Mouse (Mus musculus) MEL (cell line): ENCODE measurements around the gene Cachd1. TPM values are rescaled to one million over a fixed set of nuclear protein-coding genes. Genes with fewer than 3 reads are reported as not detected.

Experiments used
- DNase-seq: peaks from one replicate; pipeline ENCODE4 v3.0.0; 2011; ENCODE audit warnings: low read depth, low spot score
- H3K27ac ChIP-seq: 2 replicates; pipeline ENCODE4 v1.5.1; 2012; ENCODE audit warnings: low read depth, mild to moderate bottlenecking, control low read depth, low read length, moderate library complexity; ENCODE audit not compliant: control insufficient read depth
- H3K27me3 ChIP-seq, 2 experiments: fragments of 150-350 bp in 1 of 2; sonication (generic) in 1 of 2; 2 replicates each; pipeline ENCODE4 v1.6.1; 2012; ENCODE audit warnings: low read length in 2 of 2, mild to moderate bottlenecking in 2 of 2, improper control_type of control experiment in 1 of 2, moderate library complexity in 1 of 2; ENCODE audit not compliant: insufficient read depth in 2 of 2, control insufficient read depth in 1 of 2
- H3K36me3 ChIP-seq, 2 experiments: 2 replicates each; pipeline ENCODE4 v1.6.1; 2012 to 2014; ENCODE audit warnings: low read length in 2 of 2, improper control_type of control experiment in 1 of 2, inconsistent platforms in 1 of 2, mild to moderate bottlenecking in 1 of 2; ENCODE audit not compliant: insufficient read depth in 2 of 2, control insufficient read depth in 1 of 2
- H3K4me1 ChIP-seq, 2 experiments: fragments of 150-350 bp in 1 of 2; sonication (generic) in 1 of 2; 2 replicates each; pipeline ENCODE4 v1.6.1; 2012; ENCODE audit warnings: low read length in 2 of 2, improper control_type of control experiment in 1 of 2, mild to moderate bottlenecking in 1 of 2; ENCODE audit not compliant: insufficient read depth in 2 of 2, control insufficient read depth in 1 of 2
- H3K4me3 ChIP-seq, 2 experiments: fragments of 150-350 bp in 1 of 2; sonication (generic) in 1 of 2; 2 replicates each; pipeline ENCODE4 v1.5.1; 2012; ENCODE audit warnings: low read depth in 2 of 2, low read length in 2 of 2, mild to moderate bottlenecking in 2 of 2, moderate library complexity in 2 of 2, control low read depth in 1 of 2, improper control_type of control experiment in 1 of 2; ENCODE audit not compliant: control insufficient read depth in 1 of 2, insufficient read depth in 1 of 2
- H3K79me2 ChIP-seq: 2 replicates; pipeline ENCODE4 v1.6.1; 2012; ENCODE audit warnings: mild to moderate bottlenecking, low read length, moderate library complexity; ENCODE audit not compliant: control insufficient read depth, poor library complexity, insufficient read depth
- H3K9ac ChIP-seq: 2 replicates; pipeline ENCODE4 v1.6.1; 2012; ENCODE audit warnings: low read depth, mild to moderate bottlenecking, control low read depth, low read length, moderate library complexity; ENCODE audit not compliant: control insufficient read depth, poor library complexity, severe bottlenecking
- H3K9me3 ChIP-seq: fragments of 150-350 bp; sonication (generic); replicated peaks from 2 replicates; pipeline ENCODE4 v1.6.1; 2012; ENCODE audit warnings: mild to moderate bottlenecking, low read length, improper control_type of control experiment, moderate library complexity; ENCODE audit not compliant: insufficient read depth
- BHLHE40 ChIP-seq: IDR thresholded peaks from 2 replicates; pipeline ENCODE4 v1.6.1; 2012; ENCODE audit warnings: low read depth, mild to moderate bottlenecking, inconsistent platforms, low read length, improper control_type of control experiment, borderline replicate concordance
- CHD2 ChIP-seq: IDR thresholded peaks from 2 replicates; pipeline ENCODE4 v1.6.1; 2011; ENCODE audit warnings: low read length, improper control_type of control experiment
- E2F4 ChIP-seq: IDR thresholded peaks from 2 replicates; pipeline ENCODE4 v1.6.1; 2011; ENCODE audit warnings: low read depth, low read length, improper control_type of control experiment, borderline replicate concordance
- ELF1 ChIP-seq: IDR thresholded peaks from 2 replicates; pipeline ENCODE4 v1.6.1; 2014; ENCODE audit warnings: low read depth, mild to moderate bottlenecking, inconsistent platforms, low read length, improper control_type of control experiment, moderate library complexity
- EP300 ChIP-seq, 2 experiments: IDR thresholded peaks; 2 replicates each; pipeline ENCODE4 v1.6.1; 2011; ENCODE audit warnings: improper control_type of control experiment in 2 of 2, low read length in 2 of 2, low read depth in 1 of 2, mild to moderate bottlenecking in 1 of 2
- GABPA ChIP-seq: IDR thresholded peaks from 2 replicates; pipeline ENCODE4 v1.6.1; 2012; ENCODE audit warnings: low read depth, mild to moderate bottlenecking, inconsistent platforms, low read length, improper control_type of control experiment, moderate library complexity
- GATA1 ChIP-seq: IDR thresholded peaks from 2 replicates; pipeline ENCODE4 v1.6.1; 2011; ENCODE audit warnings: low read depth, low read length, improper control_type of control experiment
- HCFC1 ChIP-seq: IDR thresholded peaks from 2 replicates; pipeline ENCODE4 v1.6.1; 2012; ENCODE audit warnings: low read depth, mild to moderate bottlenecking, inconsistent platforms, low read length, improper control_type of control experiment, moderate library complexity
- MAFK ChIP-seq: IDR thresholded peaks from 2 replicates; pipeline ENCODE4 v1.6.1; 2011; ENCODE audit warnings: low read depth, mild to moderate bottlenecking, low read length, improper control_type of control experiment, borderline replicate concordance
- MXI1 ChIP-seq: IDR thresholded peaks from 2 replicates; pipeline ENCODE4 v1.6.1; 2011; ENCODE audit warnings: mild to moderate bottlenecking, low read depth, low read length, improper control_type of control experiment
- NELFE ChIP-seq: IDR thresholded peaks from 2 replicates; pipeline ENCODE4 v1.6.1; 2011; ENCODE audit warnings: low read depth, low read length, improper control_type of control experiment
- NRF1 ChIP-seq: IDR thresholded peaks from 2 replicates; pipeline ENCODE4 v1.6.1; 2014; ENCODE audit warnings: low read depth, mild to moderate bottlenecking, inconsistent platforms, low read length, improper control_type of control experiment, moderate library complexity; ENCODE audit not compliant: poor library complexity, insufficient read depth, severe bottlenecking
- SMC3 ChIP-seq: IDR thresholded peaks from 2 replicates; pipeline ENCODE4 v1.6.1; 2011; ENCODE audit warnings: low read depth, low read length, improper control_type of control experiment
- TAL1 ChIP-seq: IDR thresholded peaks from 2 replicates; pipeline ENCODE4 v1.6.1; 2012; ENCODE audit warnings: mild to moderate bottlenecking, inconsistent platforms, low read length, moderate library complexity, mixed read lengths
- TBP ChIP-seq: IDR thresholded peaks from 2 replicates; pipeline ENCODE4 v1.8.0; 2011; ENCODE audit warnings: low read depth, low read length, improper control_type of control experiment
- TCF12 ChIP-seq: IDR thresholded peaks from 2 replicates; pipeline ENCODE4 v1.6.1; 2014; ENCODE audit warnings: low read depth, mild to moderate bottlenecking, inconsistent platforms, low read length, improper control_type of control experiment, moderate library complexity
- ZMIZ1 ChIP-seq: IDR thresholded peaks from 2 replicates; pipeline ENCODE4 v1.6.1; 2012; ENCODE audit warnings: low read depth, mild to moderate bottlenecking, inconsistent platforms, low read length, improper control_type of control experiment, moderate library complexity
- ZNF384 ChIP-seq: IDR thresholded peaks from 2 replicates; pipeline ENCODE4 v1.6.1; 2012; ENCODE audit warnings: low read depth, mild to moderate bottlenecking, inconsistent platforms, low read length, improper control_type of control experiment
- polyA plus RNA-seq, 2 experiments: library from polyadenylated mRNA; stranded (reverse) in 1 of 2; unstranded in 1 of 2; fragments of >175 nt in 1 of 2; fragments of >200 nt in 1 of 2; gene quantifications; 2 replicates each; pipeline versions ENCODE4 v1.2.1 to v1.2.4; 2012; ENCODE audit warnings: low replicate concordance in 2 of 2, low read depth in 1 of 2; ENCODE audit not compliant: insufficient read length in 2 of 2, insufficient read depth in 1 of 2, missing spikeins in 1 of 2
- total RNA-seq: library from RNA; depleted of rRNA; stranded (reverse); fragments of 300-350 nt; gene quantifications from 2 replicates; pipeline ENCODE4 v1.2.3, GENCODE M21; 2012

Cachd1 gene
- total and polyA plus RNA-seq, 3 experiments = 4.0 to 15.8 TPM; not detected in 1

DNA sequence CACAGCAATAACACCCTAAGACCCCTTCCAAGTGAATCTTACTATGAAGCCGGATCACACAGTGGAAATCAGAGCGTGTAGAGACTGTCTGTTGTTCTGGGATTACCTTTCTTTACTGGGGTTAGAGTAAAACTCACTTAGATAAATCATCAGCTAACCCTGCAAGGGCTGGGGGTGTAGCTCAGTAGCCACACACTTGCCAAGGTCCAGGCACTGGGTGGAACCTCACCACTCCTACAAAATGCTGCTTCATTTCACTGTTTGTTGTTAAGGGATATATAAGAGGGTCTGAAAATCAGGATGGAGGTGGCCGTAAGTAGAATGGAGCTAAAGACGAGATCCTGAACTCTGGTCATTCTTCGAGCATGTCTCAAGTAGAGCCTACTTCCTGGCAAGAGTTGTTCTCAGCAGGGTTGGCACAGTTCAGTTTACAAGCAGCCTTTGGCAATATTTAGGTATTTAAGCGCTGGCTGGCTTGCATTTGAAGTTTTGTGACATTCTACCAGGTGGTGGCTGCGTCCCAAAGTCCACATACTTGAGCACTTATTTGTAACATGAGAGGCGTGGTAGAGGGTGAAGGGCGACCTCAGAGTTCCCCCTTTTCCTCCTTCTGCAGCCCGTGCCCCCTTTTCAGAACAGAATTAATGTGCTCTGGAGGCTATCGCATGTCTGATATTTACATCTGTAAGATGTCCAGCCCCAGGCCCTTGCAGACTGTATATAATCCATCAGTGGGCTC lies 146.5 kb downstream of the Cachd1 start:
- no peak overlapping the region for H3K9ac ChIP-seq
- H3K9me3 ChIP-seq = no peaks in the 10 kb centered on the region
- H3K36me3 ChIP-seq = no peaks in the 10 kb centered on the region
- H3K27me3 ChIP-seq = no peaks in the 10 kb centered on the region
- H3K4me3 ChIP-seq = no peak overlapping the region
- H3K79me2 ChIP-seq = no peaks in the 10 kb centered on the region
- H3K4me1 ChIP-seq = no peaks in the 10 kb centered on the region
- H3K27ac ChIP-seq = no peak overlapping the region
- TF ChIP-seq NELFE (no peak), TBP (no peak), TCF12 (no peak), BHLHE40 (no peak), NRF1 (no peak), TAL1 (no peak), GABPA (no peak), E2F4 (no peak), ELF1 (no peak)
- DNase-seq = no peak

DNA sequence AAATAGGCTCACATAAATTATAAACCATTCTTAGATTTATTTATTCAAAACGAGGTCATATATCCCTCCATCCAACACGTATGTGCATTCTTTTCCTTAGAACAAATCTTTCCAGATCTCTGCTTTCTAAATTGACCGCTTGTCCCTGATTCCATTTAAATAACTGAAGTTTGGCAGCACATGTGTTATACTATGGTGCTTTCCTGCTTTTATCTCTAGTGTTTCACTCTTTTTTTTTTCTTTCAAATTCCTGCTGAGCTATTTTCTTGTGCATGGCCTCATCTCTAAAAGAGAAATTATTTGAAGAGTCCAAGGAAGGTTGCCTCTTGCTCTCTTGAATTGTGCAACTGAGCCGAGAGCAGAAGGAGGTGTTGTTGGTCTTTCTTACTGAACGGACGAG lies 147.1 kb downstream of the Cachd1 start:
- TF ChIP-seq SMC3 (no peak), ZMIZ1 (no peak)
- no peaks in the 10 kb centered on the region for H3K36me3 ChIP-seq
- H3K27me3 ChIP-seq = no peaks in the 10 kb centered on the region
- H3K9ac ChIP-seq = no peak overlapping the region
- no peak for DNase-seq
- H3K27ac ChIP-seq = no peak overlapping the region
- no peaks in the 10 kb centered on the region for H3K4me1 ChIP-seq
- H3K4me3 ChIP-seq = no peak overlapping the region
- no peaks in the 10 kb centered on the region for H3K79me2 ChIP-seq
- no peaks in the 10 kb centered on the region for H3K9me3 ChIP-seq

DNA sequence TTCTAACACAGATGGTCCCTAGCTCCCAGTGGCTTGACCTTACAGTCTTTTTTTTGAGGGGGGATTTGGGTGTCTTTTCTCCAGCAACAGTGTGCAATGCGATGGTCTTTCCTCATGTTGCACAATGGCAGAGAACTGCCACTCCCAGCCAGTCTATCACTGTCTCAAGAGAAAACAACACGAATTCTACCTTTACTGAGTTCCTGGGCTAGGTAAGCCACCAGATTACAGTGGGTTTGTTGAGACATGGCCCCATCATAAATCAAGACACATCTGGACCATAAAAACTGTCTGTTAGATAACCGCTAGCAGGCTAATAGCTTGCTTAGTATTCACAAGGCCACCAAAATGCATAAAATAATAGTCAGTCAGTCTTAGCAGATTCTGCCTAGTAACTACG lies 147.8 kb downstream of the Cachd1 start:
- Histone ChIP-seq H3K27ac (no peak overlapping the region), H3K4me3 (no peak overlapping the region), H3K9ac (no peak overlapping the region), H3K36me3 (no peaks in the 10 kb centered on the region), H3K9me3 (no peaks in the 10 kb centered on the region), H3K4me1 (no peaks in the 10 kb centered on the region), H3K27me3 (no peaks in the 10 kb centered on the region), H3K79me2 (no peaks in the 10 kb centered on the region)
- no peak for DNase-seq
- TF ChIP-seq HCFC1 (no peak), GATA1 (no peak), NELFE (no peak), ELF1 (no peak), CHD2 (no peak), MXI1 (no peak), E2F4 (no peak), EP300 (IDR thresholded peaks at IDR 0.05; ENCODE audit: low read depth in 1 of 2, low read length in 2 of 2) (no peak), ZMIZ1 (no peak), MAFK (no peak), ZNF384 (no peak), TAL1 (no peak)
